Mouse (Mus musculus) liver, postnatal 0 days (tissue): ENCODE measurements around the gene Grm2.

Experiments used
- CTCF ChIP-seq: sonication (generic); IDR thresholded peaks from 2 replicates; pipeline ENCODE4 v1.5.1; 2016; ENCODE audit warnings: antibody characterized with exemption, low read depth
- EP300 ChIP-seq: IDR thresholded peaks from 2 replicates; pipeline ENCODE4 v1.6.1; 2016; ENCODE audit warnings: antibody characterized with exemption, low read depth, mild to moderate bottlenecking

GRCm38 (mm10) chr9:106617496-106617895 lies 38.4 kb downstream of the Grm2 start:
- TF ChIP-seq EP300: no peak
- TF ChIP-seq CTCF: no peak
